Mouse (Mus musculus): Measurements from ENCODE around the gene Bicd2. TPM values are rescaled to one million over a fixed set of nuclear protein-coding genes. Genes with fewer than 3 reads are reported as not detected.
A peak's percentile ranks its signal among the peaks of the same experiment; 100 is the strongest.

Gene Bicd2
- 10 to 100 TPM; 31.0 to 31.6 TPM for total RNA-seq (2021)
- long read RNA-seq, experiment 1, full-length matches to known transcripts: 44 of 59 reads
- long read RNA-seq, experiment 1, partial matches to known transcripts: 13 of 59 reads
- long read RNA-seq, experiment 1, other reads (novel, unspliced or antisense): 2 of 59 reads
- long read RNA-seq, experiment 2, full-length matches to known transcripts: 24 of 33 reads
- long read RNA-seq, experiment 2, partial matches to known transcripts: 6 of 33 reads
- long read RNA-seq, experiment 2, other reads (novel, unspliced or antisense): 3 of 33 reads

GRCm38 (mm10) chr13:49341012-49341830, at the start of gene Bicd2:
Gene Bicd2 (plus strand): TSS chr13:49341585.
- peak; percentile 96 for DNase-seq

GRCm38 (mm10) chr13:49291949-49292348, 49.4 kb upstream of the Bicd2 start:
- DNase-seq: no peak

GRCm38 (mm10) chr13:49294108-49294507, 47.3 kb upstream of the Bicd2 start:
- no peak for DNase-seq

- no peak for DNase-seq
Measured at GRCm38 (mm10) chr13:49296270-49296669, 45.1 kb upstream of the Bicd2 start.

GRCm38 (mm10) chr13:49298514-49299381, 42.6 kb upstream of the Bicd2 start:
- DNase-seq: no peak

GRCm38 (mm10) chr13:49300771-49301170, 40.6 kb upstream of the Bicd2 start:
- DNase-seq: no peak

GRCm38 (mm10) chr13:49306771-49307310, 34.5 kb upstream of the Bicd2 start:
- DNase-seq: no peak

- peak; percentile 38 for DNase-seq
Measured at GRCm38 (mm10) chr13:49307311-49307969, 33.9 kb upstream of the Bicd2 start.

GRCm38 (mm10) chr13:49308206-49308605, 33.2 kb upstream of the Bicd2 start:
- no peak for DNase-seq

GRCm38 (mm10) chr13:49308861-49309403, 32.5 kb upstream of the Bicd2 start:
- DNase-seq: no peak

GRCm38 (mm10) chr13:49309501-49309900, 31.9 kb upstream of the Bicd2 start:
- no peak for DNase-seq

GRCm38 (mm10) chr13:49311642-49312041, 29.7 kb upstream of the Bicd2 start:
- no peak for DNase-seq

- no peak for DNase-seq
Measured at GRCm38 (mm10) chr13:49316386-49317162, 24.8 kb upstream of the Bicd2 start.

GRCm38 (mm10) chr13:49317508-49317907, 23.9 kb upstream of the Bicd2 start:
- DNase-seq: no peak

GRCm38 (mm10) chr13:49317914-49318313, 23.5 kb upstream of the Bicd2 start:
- no peak for DNase-seq

- peak; percentile 64 for DNase-seq
Measured at GRCm38 (mm10) chr13:49320040-49320439, 21.3 kb upstream of the Bicd2 start, which contains the start of gene Fgd3. Gene Fgd3 (minus strand): TSS chr13:49320311.

GRCm38 (mm10) chr13:49320514-49320913, 20.9 kb upstream of the Bicd2 start:
- DNase-seq: no peak

- DNase-seq: no peak
Measured at GRCm38 (mm10) chr13:49321452-49321851, 19.9 kb upstream of the Bicd2 start.

GRCm38 (mm10) chr13:49322169-49322568, 19.2 kb upstream of the Bicd2 start:
- no peak for DNase-seq

GRCm38 (mm10) chr13:49322739-49323138, 18.6 kb upstream of the Bicd2 start:
- DNase-seq: no peak

Data from adrenal gland, postnatal 10 days (tissue).